Mouse (Mus musculus) bone marrow, adult 2 months (tissue): ENCODE measurements around the gene Btbd8. TPM values are rescaled to one million over a fixed set of nuclear protein-coding genes. Genes with fewer than 3 reads are reported as not detected.

Experiments used
- H3K27ac ChIP-seq: fragments of 200-500 bp; 2 replicates; pipeline ENCODE4 v1.5.1; 2012; ENCODE audit warnings: low read depth, mild to moderate bottlenecking, control low read depth, inconsistent platforms, low read length; ENCODE audit not compliant: control insufficient read depth, poor library complexity, insufficient read depth
- H3K4me1 ChIP-seq: fragments of 200-500 bp; 2 replicates; pipeline ENCODE4 v1.6.1; 2011; ENCODE audit warnings: low read length; ENCODE audit not compliant: control insufficient read depth, insufficient read depth
- H3K4me3 ChIP-seq: fragments of 200-500 bp; replicated peaks from 2 replicates; pipeline ENCODE3; 2011; ENCODE audit warnings: mild to moderate bottlenecking, low read depth, low read length, control low read depth; ENCODE audit not compliant: control insufficient read depth
- CTCF ChIP-seq: fragments of 200-500 bp; IDR thresholded peaks from 2 replicates; pipeline ENCODE4 v1.5.1; 2011; ENCODE audit warnings: low read length, control low read depth; ENCODE audit not compliant: control insufficient read depth, insufficient read depth
- POLR2A ChIP-seq: fragments of 200-500 bp; IDR thresholded peaks from 2 replicates; pipeline ENCODE4 v1.6.1; 2011; ENCODE audit warnings: low read depth, mild to moderate bottlenecking, control low read depth, low read length, borderline replicate concordance; ENCODE audit not compliant: control insufficient read depth
- WGBS: fragments of 180-500 bp; shearing (Covaris S2); methylation state at CpG from one replicate; pipeline ENCODE4 v1.1.7; 2018; 5-methylcytosine and 5-hydroxymethylcytosine counted together
- polyA plus RNA-seq: library from polyadenylated mRNA; stranded (reverse); fragments of >200 nt; gene quantifications from 2 replicates; pipeline ENCODE4 v1.2.4, GENCODE M21; 2011; ENCODE audit warnings: low replicate concordance; ENCODE audit not compliant: missing spikeins, insufficient read depth, insufficient read length

The Btbd8 gene
- polyA plus RNA-seq, 1 experiment: 3.5 TPM

DNA sequence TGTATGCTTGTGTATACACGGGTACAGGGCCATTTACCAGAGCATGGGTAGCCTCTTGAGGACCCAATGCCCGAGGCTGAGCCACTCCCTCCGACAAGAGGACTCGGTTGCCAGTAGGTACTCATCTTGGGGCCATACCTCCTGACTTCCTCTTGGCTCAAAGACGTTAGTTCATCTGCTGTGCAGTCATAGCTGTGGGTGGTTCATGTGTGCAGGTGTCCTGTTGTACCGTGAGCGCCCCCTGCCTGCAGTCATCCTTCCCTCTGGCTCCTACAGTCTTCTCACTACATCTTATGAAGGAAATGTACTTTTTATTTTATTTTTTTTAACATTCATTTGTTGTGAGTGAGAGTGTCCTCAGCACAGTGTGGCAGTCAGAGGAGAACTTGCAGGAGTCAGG, 75.8 kb downstream of the Btbd8 start:
- Histone ChIP-seq H3K4me1 (peaks cover 2% of the 10 kb centered on the region; the same call in 1 of the 2 replicates), H3K4me3 (no peak overlapping the region), H3K27ac (no peak overlapping the region)
- WGBS: 13% methylated on average over 7 of the region's 7 CpGs
- TF ChIP-seq POLR2A (no peak), CTCF (peak; percentile 92)

- Histone ChIP-seq H3K4me1 (peaks cover 2% of the 10 kb centered on the region; the same call in 1 of the 2 replicates), H3K4me3 (no peak overlapping the region), H3K27ac (no peak overlapping the region)
- WGBS: 86% methylated on average over 3 of the region's 3 CpGs
- TF ChIP-seq CTCF: no peak
- TF ChIP-seq POLR2A: no peak
Observed at GRCm38 (mm10) chr5:107515453-107515852, 77.7 kb downstream of the Btbd8 start.

- H3K27ac ChIP-seq: no peak overlapping the region
- TF ChIP-seq CTCF (no peak), POLR2A (no peak)
- peaks cover 2% of the 10 kb centered on the region; the same call in 1 of the 2 replicates for H3K4me1 ChIP-seq
- whole genome bisulfite sequencing: 81% methylated on average over 1 of the region's 1 CpGs
- H3K4me3 ChIP-seq: no peak overlapping the region
Observed at GRCm38 (mm10) chr5:107516087-107516486, 78.3 kb downstream of the Btbd8 start.

- Histone ChIP-seq H3K4me1 (peaks cover 1% of the 10 kb centered on the region), H3K27ac (no peak overlapping the region), H3K4me3 (no peak overlapping the region)
- TF ChIP-seq CTCF (no peak), POLR2A (no peak)
- 95% methylated on average over 4 of the region's 4 CpGs for WGBS
Observed at GRCm38 (mm10) chr5:107518602-107519001, 80.8 kb downstream of the Btbd8 start.

DNA sequence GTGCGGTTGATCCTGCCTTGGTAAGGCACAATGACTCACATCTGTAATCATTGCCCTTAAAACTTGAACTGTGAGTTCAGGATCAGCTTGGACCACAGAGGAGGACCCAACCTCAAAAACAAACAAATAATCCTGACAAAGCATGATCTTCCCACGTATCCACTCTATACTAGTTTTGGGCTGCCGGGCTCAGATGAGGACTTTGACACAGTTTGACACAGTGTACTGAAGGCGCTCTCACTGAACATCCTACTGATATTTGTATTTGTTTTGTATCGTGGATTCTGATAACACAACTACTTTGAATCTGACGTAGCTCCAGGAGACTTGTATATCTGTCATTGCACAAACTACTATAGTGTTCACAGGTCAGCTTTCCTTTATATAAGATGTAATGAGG, 83.6 kb downstream of the Btbd8 start:
- no peak overlapping the region for H3K4me3 ChIP-seq
- 78% methylated on average over 6 of the region's 6 CpGs for WGBS
- TF ChIP-seq CTCF: no peak
- TF ChIP-seq POLR2A: no peak
- no peak overlapping the region for H3K27ac ChIP-seq
- H3K4me1 ChIP-seq: peaks cover 1% of the 10 kb centered on the region

DNA sequence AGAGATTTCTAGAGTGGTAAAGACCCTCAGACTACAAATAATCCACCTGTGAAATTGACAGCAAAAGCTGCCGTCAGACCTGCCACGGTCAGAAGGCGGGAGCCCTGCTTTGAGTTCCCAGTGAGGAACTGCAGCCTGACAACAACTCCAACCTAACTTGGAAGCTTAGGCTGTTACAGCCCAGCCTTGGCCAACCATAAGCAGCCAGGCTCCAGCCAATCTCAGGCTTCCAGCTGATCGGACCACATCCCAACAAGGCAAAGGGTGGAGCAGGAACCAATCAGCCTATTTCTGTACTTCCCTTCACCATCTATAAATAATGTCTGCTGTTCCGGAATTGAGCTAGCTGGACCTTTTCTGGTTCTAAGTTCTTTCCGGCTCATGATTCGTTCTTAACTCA, 84.1 kb downstream of the Btbd8 start:
- TF ChIP-seq CTCF: no peak
- TF ChIP-seq POLR2A: no peak
- peaks cover 1% of the 10 kb centered on the region for H3K4me1 ChIP-seq
- 19% methylated on average over 7 of the region's 7 CpGs for WGBS
- no peak overlapping the region for H3K27ac ChIP-seq
- no peak overlapping the region for H3K4me3 ChIP-seq

DNA sequence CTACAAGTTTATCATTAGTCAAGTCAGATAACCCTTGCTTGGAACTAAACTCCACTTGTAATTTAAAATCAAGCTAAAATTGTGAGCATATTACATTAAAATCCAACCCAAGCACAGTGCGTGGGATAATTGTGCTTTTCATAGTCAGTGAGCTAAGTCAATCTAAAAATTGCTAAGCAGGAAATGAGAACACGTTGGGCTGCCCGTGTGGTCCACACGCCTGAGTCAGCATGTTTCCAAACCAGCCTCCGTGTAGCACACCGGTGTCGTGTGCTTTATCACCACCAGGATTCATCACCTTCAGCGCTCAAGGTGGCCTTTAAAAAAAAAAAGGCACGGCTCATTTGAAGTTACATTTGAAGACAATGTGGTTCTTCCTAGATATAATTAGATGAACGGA, 86.5 kb downstream of the Btbd8 start:
- H3K4me1 ChIP-seq: peaks cover 1% of the 10 kb centered on the region
- TF ChIP-seq POLR2A (no peak), CTCF (no peak)
- no peak overlapping the region for H3K27ac ChIP-seq
- WGBS: 4% methylated on average over 10 of the region's 10 CpGs
- H3K4me3 ChIP-seq: no peak overlapping the region

- Histone ChIP-seq H3K27ac (no peak overlapping the region), H3K4me1 (no peaks in the 10 kb centered on the region), H3K4me3 (no peak overlapping the region)
- no peak for TF ChIP-seq CTCF
- TF ChIP-seq POLR2A: no peak
- 72% methylated on average over 3 of the region's 3 CpGs for WGBS
Observed at GRCm38 (mm10) chr5:107528856-107529255, 91.1 kb downstream of the Btbd8 start.

- Histone ChIP-seq H3K4me3 (no peak overlapping the region), H3K27ac (no peak overlapping the region), H3K4me1 (no peaks in the 10 kb centered on the region)
- TF ChIP-seq POLR2A (no peak), CTCF (no peak)
- 57% methylated on average over 2 of the region's 2 CpGs for WGBS
Observed at GRCm38 (mm10) chr5:107533590-107533989, 95.8 kb downstream of the Btbd8 start.

DNA sequence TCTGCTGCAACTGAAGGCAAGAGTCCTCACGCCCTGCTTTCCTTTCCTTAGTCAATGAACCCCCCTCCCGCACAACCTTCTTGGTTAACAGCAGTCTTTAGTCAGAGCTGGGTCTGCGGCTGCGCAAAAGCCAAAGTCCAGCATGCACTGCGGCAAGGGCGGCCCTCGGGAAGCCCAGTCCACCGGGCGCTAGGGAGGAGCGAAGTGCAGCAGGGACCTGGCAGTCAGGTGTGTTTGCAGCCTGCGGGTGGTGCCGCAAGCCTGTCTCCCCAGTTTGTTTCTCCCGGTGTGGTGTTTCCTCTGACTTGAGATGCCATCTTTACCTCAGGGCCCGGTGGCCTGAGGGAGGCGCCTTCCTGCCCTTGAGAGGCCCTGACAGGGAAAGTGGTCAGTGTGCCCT, 96.8 kb downstream of the Btbd8 start, which contains the start of gene 1700028K03Rik:
Gene 1700028K03Rik (plus strand): TSS at position 129 of the 400 bp plus-strand sequence.
- Histone ChIP-seq H3K4me1 (no peaks in the 10 kb centered on the region), H3K27ac (no peak within 1 kb of the TSS), H3K4me3 (no peak within 1 kb of the TSS)
- 80% methylated on average over 15 of the region's 15 CpGs for WGBS
- no peak for TF ChIP-seq POLR2A
